Mouse (Mus musculus) testis, adult 10 weeks (tissue): ENCODE data around the gene Ccdc93. TPM values are rescaled to one million over a fixed set of nuclear protein-coding genes. Genes with fewer than 3 reads are reported as not detected.

Experiments
- polyA plus RNA-seq: library from polyadenylated mRNA; stranded (reverse); fragments of 350-450 nt; fragmentation: Illumina TruSeq; extraction: RNeasy Lipid Tissue Mini Kit (QIAGEN cat#74804); gene quantifications from one replicate; pipeline ENCODE4 v1.2.3, GENCODE M21; 2014; ENCODE audit warnings: low read depth, low replicate concordance

Ccdc93 gene
- 26.0 TPM for polyA plus RNA-seq

DNA sequence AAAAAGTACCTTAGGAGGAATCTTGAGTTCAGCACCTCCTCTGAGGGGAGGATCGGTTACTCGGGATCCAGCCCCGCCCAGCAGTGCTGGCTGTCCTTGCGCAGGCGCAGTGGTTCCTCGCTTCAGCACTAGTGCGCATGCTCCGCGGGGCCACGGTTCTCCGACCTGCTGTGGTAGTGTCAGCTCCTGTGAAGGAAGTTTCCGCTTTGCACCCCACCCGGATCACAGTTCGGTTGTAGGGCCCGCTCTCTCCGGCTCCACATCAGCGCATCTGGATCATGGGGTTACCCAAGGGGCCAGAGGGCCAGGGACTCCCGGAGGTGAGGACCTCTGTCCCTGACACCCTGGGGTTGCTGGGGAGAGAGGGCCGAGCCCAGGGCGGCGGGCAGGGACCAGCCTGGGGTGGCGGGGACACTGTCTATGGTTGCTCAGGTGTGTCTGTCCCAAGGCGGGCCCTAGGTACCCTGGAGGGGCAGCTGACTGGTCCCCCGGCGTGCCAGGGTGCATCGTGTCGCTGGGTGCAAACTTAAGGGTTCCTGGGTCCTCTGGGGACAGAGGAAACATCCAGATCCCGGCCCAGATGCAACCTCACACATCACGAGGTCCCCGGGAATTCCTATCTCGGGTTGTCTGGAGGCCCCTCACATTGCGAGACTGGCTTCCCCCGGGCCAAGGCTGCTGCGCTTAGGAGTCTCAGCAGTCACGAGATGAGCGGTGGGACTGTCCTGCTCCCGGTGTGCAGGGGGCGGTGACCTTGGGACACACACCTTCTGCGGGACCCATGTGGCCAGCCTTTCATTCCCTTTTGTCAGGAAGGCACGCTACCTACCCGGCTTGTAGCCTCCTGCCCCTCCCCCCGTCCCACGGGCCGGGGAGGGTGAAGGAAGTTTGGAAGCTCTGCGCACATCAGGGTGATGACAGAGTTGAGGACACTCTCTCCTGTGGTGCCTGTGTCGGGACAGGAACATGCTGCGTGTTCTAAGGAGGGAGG is at the start of gene Ccdc93:
Gene Ccdc93, plus strand, starts transcription at position 112 of the 991 bp plus-strand sequence.

GRCm38 (mm10) chr1:121528399-121528720 is 97.5 kb downstream of the Ccdc93 start, which contains the start of gene Htr5b:
Htr5b (minus strand) TSS chr1:121528465.

Other genes with a start within 250 kb of the Ccdc93 start
- 113 TPM for gene Insig2, start 98.5 kb upstream of the Ccdc93 start, polyA plus RNA-seq
- gene Htr5b, start 97.4 kb downstream of the Ccdc93 start, polyA plus RNA-seq = 4.1 TPM
- 102 TPM for gene Ddx18, start 136.9 kb downstream of the Ccdc93 start, polyA plus RNA-seq